Comparison of ENCODE assay signal across 22 mouse cellular contexts in genomic region chr6:128236581-128236980, GRCm38 (mm10).
DNase-seq lines count a peak whose midpoint lies in the region; ATAC-seq and TF ChIP-seq lines count a peak whose summit lies in the region.
"Had no signal": no experiment of that assay in that cellular context is flagged by ENCODE, and none has a peak within 500 bp of the region (broad histone marks: within the 10 kb centered on the region; RNA-seq: fewer than 3 reads in every experiment).

No protein-coding gene starts in this region.

- H3K4me1 ChIP-seq in limb, embryonic 11.5 days (ENCODE audit: control insufficient read depth, insufficient read depth, low read length): no peaks in the 10 kb centered on the region
- no peaks in the 10 kb centered on the region for H3K4me1 ChIP-seq in limb, embryonic 10.5 days
- H3K4me1 ChIP-seq in limb, embryonic 12.5 days (replicated peaks): no peaks in the 10 kb centered on the region
- no peaks in the 10 kb centered on the region for H3K4me1 ChIP-seq in hindbrain, embryonic 14.5 days (replicated peaks; ENCODE audit: control insufficient read depth, insufficient read depth, low read length)
- H3K4me1 ChIP-seq: midbrain, embryonic 13.5 days; neural tube, embryonic 12.5 days had no signal

- WGBS in limb, embryonic 11.5 days: 59% methylated on average over 9 of the region's 9 CpGs
- WGBS in limb, embryonic 10.5 days: 69% methylated on average over 9 of the region's 9 CpGs
- 53% methylated on average over 9 of the region's 9 CpGs for WGBS in limb, embryonic 12.5 days
- WGBS in hindbrain, embryonic 14.5 days: 73% methylated on average over 9 of the region's 9 CpGs

- intact Hi-C loops in gastrocnemius, adult 2 months (cut with DNase I): no loop called here

- no peak overlapping the region for H3K4me2 ChIP-seq in limb, embryonic 11.5 days (ENCODE audit: low read depth, severe bottlenecking)
- H3K4me2 ChIP-seq in limb, embryonic 12.5 days: no peak overlapping the region
- H3K4me2 ChIP-seq in hindbrain, embryonic 14.5 days (replicated peaks): no peak overlapping the region
- H3K4me2 ChIP-seq: liver, embryonic 11.5 days; midbrain, embryonic 13.5 days; neural tube, embryonic 12.5 days had no signal

- DNase-seq in limb, embryonic 11.5 days (ENCODE audit: low spot score): no peak
- no peak for DNase-seq in limb, embryonic 10.5 days (ENCODE audit: low spot score)
- DNase-seq in gastrocnemius, adult 2 months: peak; percentile 89
- no peak for DNase-seq in hindbrain, embryonic 14.5 days (ENCODE audit: low spot score)
- DNase-seq in thymus, postnatal 25 days: no peak
- DNase-seq in urinary bladder, postnatal 4 days (ENCODE audit: low spot score in 2 of 2): no peak
- DNase-seq: adrenal gland, postnatal 10 days; B cell, adult 2 months; kidney, adult 9 months; kidney, postnatal 25 days; layer of hippocampus, postnatal 36 days; lung, adult 18-20 months; lung, postnatal 14 days; right cerebral cortex, postnatal 14 days had no signal

- peak; percentile 65 for ATAC-seq in limb, embryonic 11.5 days (ENCODE audit: insufficient number of reproducible peaks, low FRiP score, low TSS enrichment, low read depth)
- ATAC-seq in limb, embryonic 12.5 days (ENCODE audit: insufficient number of reproducible peaks, insufficient read depth, low FRiP score, low TSS enrichment, low read depth): peak; percentile 77
- ATAC-seq in hindbrain, embryonic 14.5 days (ENCODE audit: low FRiP score): no peak
- ATAC-seq: midbrain, embryonic 13.5 days had no signal

- no peak overlapping the region for H3K4me3 ChIP-seq in limb, embryonic 11.5 days (ENCODE audit: low read depth, low read length)
- H3K4me3 ChIP-seq in limb, embryonic 10.5 days: no peak overlapping the region
- H3K4me3 ChIP-seq in gastrocnemius, adult 2 months: no peak overlapping the region
- H3K4me3 ChIP-seq in limb, embryonic 12.5 days (replicated peaks): no peak overlapping the region
- H3K4me3 ChIP-seq in hindbrain, embryonic 14.5 days (replicated peaks; ENCODE audit: low read length): no peak overlapping the region
- H3K4me3 ChIP-seq: heart, embryonic 10.5 days; layer of hippocampus, adult 2 months; midbrain, embryonic 13.5 days; neural tube, embryonic 12.5 days had no signal

- no peak for TF ChIP-seq CTCF in gastrocnemius, adult 2 months (IDR thresholded peaks at IDR 0.05)

- no peaks in the 10 kb centered on the region for H3K36me3 ChIP-seq in limb, embryonic 11.5 days (ENCODE audit: control insufficient read depth, insufficient read depth, low read length)
- H3K36me3 ChIP-seq in limb, embryonic 10.5 days: no peaks in the 10 kb centered on the region
- H3K36me3 ChIP-seq in limb, embryonic 12.5 days: no peaks in the 10 kb centered on the region
- no peaks in the 10 kb centered on the region for H3K36me3 ChIP-seq in hindbrain, embryonic 14.5 days (replicated peaks; ENCODE audit: control insufficient read depth, insufficient read depth)
- H3K36me3 ChIP-seq: G1E; midbrain, embryonic 13.5 days; neural tube, embryonic 12.5 days had no signal

- H3K27ac ChIP-seq in limb, embryonic 11.5 days (replicated peaks; ENCODE audit: low read depth, low read length): no peak overlapping the region
- H3K27ac ChIP-seq in limb, embryonic 10.5 days: no peak overlapping the region
- peak overlapping the region; percentile 66 for H3K27ac ChIP-seq in gastrocnemius, adult 2 months
- H3K27ac ChIP-seq in limb, embryonic 12.5 days: no peak overlapping the region
- no peak overlapping the region for H3K27ac ChIP-seq in hindbrain, embryonic 14.5 days
- H3K27ac ChIP-seq: heart, embryonic 10.5 days; hindbrain, postnatal 0 days; layer of hippocampus, adult 2 months; midbrain, embryonic 13.5 days; neural tube, embryonic 12.5 days had no signal

- no peaks in the 10 kb centered on the region for H3K9me3 ChIP-seq in limb, embryonic 11.5 days (ENCODE audit: control insufficient read depth, low read length)
- no peaks in the 10 kb centered on the region for H3K9me3 ChIP-seq in limb, embryonic 10.5 days (replicated peaks)
- H3K9me3 ChIP-seq in limb, embryonic 12.5 days: no peaks in the 10 kb centered on the region
- no peaks in the 10 kb centered on the region for H3K9me3 ChIP-seq in hindbrain, embryonic 14.5 days (ENCODE audit: control insufficient read depth, low read length)
- H3K9me3 ChIP-seq: heart, embryonic 10.5 days; midbrain, embryonic 13.5 days; neural tube, embryonic 12.5 days had no signal

- H3K27me3 ChIP-seq in limb, embryonic 11.5 days (ENCODE audit: control insufficient read depth, insufficient read depth, low read length): no peaks in the 10 kb centered on the region
- no peaks in the 10 kb centered on the region for H3K27me3 ChIP-seq in limb, embryonic 10.5 days (ENCODE audit: low read depth, poor library complexity, severe bottlenecking)
- no peaks in the 10 kb centered on the region for H3K27me3 ChIP-seq in limb, embryonic 12.5 days
- H3K27me3 ChIP-seq in hindbrain, embryonic 14.5 days (ENCODE audit: control insufficient read depth, insufficient read depth, low read length): no peaks in the 10 kb centered on the region
- H3K27me3 ChIP-seq: midbrain, embryonic 13.5 days; neural tube, embryonic 12.5 days had no signal

- no peak overlapping the region for H3K9ac ChIP-seq in limb, embryonic 11.5 days (ENCODE audit: low read length)
- no peak overlapping the region for H3K9ac ChIP-seq in limb, embryonic 12.5 days (replicated peaks)
- no peak overlapping the region for H3K9ac ChIP-seq in hindbrain, embryonic 14.5 days
- H3K9ac ChIP-seq: midbrain, embryonic 13.5 days; neural tube, embryonic 12.5 days had no signal
